Mouse (Mus musculus) bone marrow, adult 2 months (tissue): ENCODE measurements around the gene Rai1.

ENCODE experiments used
- CTCF ChIP-seq: fragments of 200-500 bp; IDR thresholded peaks from 2 replicates; pipeline ENCODE4 v1.5.1; 2011; ENCODE audit warnings: low read length, control low read depth; ENCODE audit not compliant: control insufficient read depth, insufficient read depth
- POLR2A ChIP-seq: fragments of 200-500 bp; IDR thresholded peaks from 2 replicates; pipeline ENCODE4 v1.6.1; 2011; ENCODE audit warnings: low read depth, mild to moderate bottlenecking, control low read depth, low read length, borderline replicate concordance; ENCODE audit not compliant: control insufficient read depth

GRCm38 (mm10) chr11:60219609-60220008 is 114.8 kb downstream of the Rai1 start:
- no peak for TF ChIP-seq POLR2A
- no peak for TF ChIP-seq CTCF
